Mouse (Mus musculus) neural tube, embryonic 11.5 days (tissue): Measurements from ENCODE around the gene Gm20671. TPM values are rescaled to one million over a fixed set of nuclear protein-coding genes. Genes with fewer than 3 reads are reported as not detected.
"Not testable (repeated sequence)": the region's sequence is repeated elsewhere in the genome, so short reads cannot be mapped to it uniquely, and the experiment has no call there.

Experiments
- ATAC-seq: fragments of 200-750 bp; cut with Nextera tagmentation; 2 replicates; pipeline ENCODE4 v1.8.0; 2017; ENCODE audit warnings: moderate number of reproducible peaks, mild to moderate bottlenecking, moderate TSS enrichment, moderate library complexity; ENCODE audit not compliant: insufficient read depth, low FRiP score, low TSS enrichment
- DNase-seq: peaks from one replicate; pipeline ENCODE4 v3.0.0-alpha.2; 2015; ENCODE audit warnings: low spot score
- H3K27ac ChIP-seq: fragments of 300-500 bp; sonication (generic); 2 replicates; pipeline ENCODE4 v1.5.1; 2014; ENCODE audit warnings: low read depth, mild to moderate bottlenecking, low read length
- H3K27me3 ChIP-seq: fragments of 300-500 bp; sonication (generic); 2 replicates; pipeline ENCODE4 v1.6.1; 2014; ENCODE audit warnings: mild to moderate bottlenecking, low read length, mixed read lengths; ENCODE audit not compliant: control insufficient read depth, insufficient read depth
- H3K36me3 ChIP-seq: fragments of 300-500 bp; sonication (generic); 2 replicates; pipeline ENCODE4 v1.6.1; 2014; ENCODE audit warnings: mild to moderate bottlenecking, low read length, moderate library complexity, mixed read lengths; ENCODE audit not compliant: control insufficient read depth, insufficient read depth
- H3K4me1 ChIP-seq: fragments of 300-500 bp; sonication (generic); 2 replicates; pipeline ENCODE4 v1.6.1; 2014; ENCODE audit warnings: low read length, mixed read lengths; ENCODE audit not compliant: control insufficient read depth, insufficient read depth
- H3K4me2 ChIP-seq: fragments of 300-500 bp; sonication (generic); 2 replicates; pipeline ENCODE4 v1.6.1; 2014; ENCODE audit warnings: low read depth, mild to moderate bottlenecking, moderate library complexity
- H3K4me3 ChIP-seq: fragments of 300-500 bp; sonication (generic); 2 replicates; pipeline ENCODE4 v1.5.1; 2014; ENCODE audit warnings: low read depth, low read length
- H3K9ac ChIP-seq: fragments of 300-500 bp; sonication (generic); 2 replicates; pipeline ENCODE4 v1.6.1; 2014; ENCODE audit warnings: mild to moderate bottlenecking, low read length
- H3K9me3 ChIP-seq: fragments of 300-500 bp; sonication (generic); 2 replicates; pipeline ENCODE4 v1.6.1; 2016; ENCODE audit warnings: low read length; ENCODE audit not compliant: control insufficient read depth
- WGBS: fragments of 180-500 bp; shearing (Covaris S2); extraction: QIAGEN DNeasy Blood & Tissue Kit; methylation state at CpG from one replicate; pipeline ENCODE4 v1.1.7; 2014; 5-methylcytosine and 5-hydroxymethylcytosine counted together
- polyA plus RNA-seq: library from polyadenylated mRNA; unstranded; fragments of >200 nt; fragmentation: Nextera tagmentation; extraction: Ambion mirVana; gene quantifications from 2 replicates; pipeline ENCODE4 v1.2.1, GENCODE M21; 2014

Gene Gm20671
- polyA plus RNA-seq, 1 experiment from 2014 or later: not detected

GRCm38 (mm10) chr5:32767636-32768373, 59.1 kb downstream of the Gm20671 start:
- Histone ChIP-seq H3K4me3 (no peak overlapping the region), H3K36me3 (no peaks in the 10 kb centered on the region), H3K27ac (no peak overlapping the region), H3K4me2 (no peak overlapping the region), H3K4me1 (no peaks in the 10 kb centered on the region), H3K27me3 (no peaks in the 10 kb centered on the region), H3K9ac (no peak overlapping the region), H3K9me3 (no peaks in the 10 kb centered on the region)
- DNase-seq (no peak), ATAC-seq (no peak)
- 95% methylated on average over 4 of the region's 4 CpGs for WGBS

- H3K4me1 ChIP-seq: no peaks in the 10 kb centered on the region
- WGBS: 98% methylated on average over 3 of the region's 3 CpGs
- H3K9ac ChIP-seq: no peak overlapping the region
- H3K4me3 ChIP-seq: no peak overlapping the region
- H3K4me2 ChIP-seq: no peak overlapping the region
- ATAC-seq: no peak
- no peaks in the 10 kb centered on the region for H3K36me3 ChIP-seq
- no peaks in the 10 kb centered on the region for H3K9me3 ChIP-seq
- H3K27ac ChIP-seq: no peak overlapping the region
- DNase-seq: no peak
- H3K27me3 ChIP-seq: no peaks in the 10 kb centered on the region
These were observed 59.9 kb downstream of the Gm20671 start for GRCm38 (mm10) chr5:32767004-32767403.

DNA sequence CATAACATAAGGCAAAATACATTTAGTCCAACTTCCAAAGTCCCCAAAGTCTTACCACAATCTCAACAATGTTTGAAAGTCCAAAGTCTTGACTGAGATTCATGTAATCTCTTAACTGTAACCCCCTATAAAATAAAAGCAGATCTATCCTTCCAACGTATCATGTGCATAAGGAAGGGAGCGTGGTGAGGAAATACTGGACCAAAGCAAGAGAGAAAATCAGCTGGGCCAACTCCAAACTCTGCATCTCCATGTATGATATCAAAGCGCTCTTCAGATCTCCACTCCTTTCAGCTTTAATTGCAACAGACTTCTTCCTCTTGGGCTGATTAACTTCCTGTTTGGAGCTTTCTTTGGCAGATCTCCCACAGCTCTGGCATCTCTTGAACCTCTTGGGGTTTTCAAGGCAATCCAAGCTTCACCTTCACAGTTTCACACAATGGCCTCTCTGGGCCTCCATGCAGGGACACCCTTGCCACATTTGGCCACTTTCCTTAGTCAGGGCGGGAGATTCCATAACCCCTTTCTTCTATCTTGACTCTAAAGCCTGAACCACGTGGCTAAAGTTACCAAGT, 65.3 kb downstream of the Gm20671 start:
- no peak overlapping the region for H3K4me3 ChIP-seq
- H3K36me3 ChIP-seq: no peaks in the 10 kb centered on the region
- H3K9ac ChIP-seq: no peak overlapping the region
- 91% methylated on average over 5 of the region's 5 CpGs for WGBS
- ATAC-seq (no peak), DNase-seq (no peak)
- H3K4me1 ChIP-seq: no peaks in the 10 kb centered on the region
- H3K4me2 ChIP-seq: no peak overlapping the region
- H3K27ac ChIP-seq: no peak overlapping the region
- no peaks in the 10 kb centered on the region for H3K9me3 ChIP-seq
- no peaks in the 10 kb centered on the region for H3K27me3 ChIP-seq

DNA sequence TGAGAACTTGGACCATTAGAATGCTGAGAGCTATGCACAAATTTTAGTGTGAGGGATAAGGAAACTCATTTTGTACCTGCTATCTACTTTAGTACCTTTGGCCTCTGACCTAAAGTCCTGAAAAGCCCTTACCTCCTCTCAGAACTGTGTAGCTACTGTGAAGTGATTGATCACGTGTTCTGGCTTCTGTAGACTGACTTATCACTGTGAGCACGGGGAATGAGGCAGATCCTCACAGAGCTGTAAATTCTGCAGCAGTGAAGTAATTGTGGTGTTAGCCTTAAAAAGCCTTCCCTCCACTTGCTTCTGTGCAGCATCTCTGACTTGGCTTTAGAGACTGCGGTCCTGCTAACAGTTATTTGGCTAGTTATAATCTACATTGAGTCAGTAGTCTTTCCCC, 66.1 kb downstream of the Gm20671 start:
- Histone ChIP-seq H3K27me3 (no peaks in the 10 kb centered on the region), H3K4me1 (no peaks in the 10 kb centered on the region), H3K4me2 (no peak overlapping the region), H3K9ac (no peak overlapping the region), H3K4me3 (no peak overlapping the region), H3K27ac (no peak overlapping the region), H3K36me3 (no peaks in the 10 kb centered on the region), H3K9me3 (no peaks in the 10 kb centered on the region)
- ATAC-seq (no peak), DNase-seq (no peak)
- WGBS: 85% methylated on average over 3 of the region's 3 CpGs

DNA sequence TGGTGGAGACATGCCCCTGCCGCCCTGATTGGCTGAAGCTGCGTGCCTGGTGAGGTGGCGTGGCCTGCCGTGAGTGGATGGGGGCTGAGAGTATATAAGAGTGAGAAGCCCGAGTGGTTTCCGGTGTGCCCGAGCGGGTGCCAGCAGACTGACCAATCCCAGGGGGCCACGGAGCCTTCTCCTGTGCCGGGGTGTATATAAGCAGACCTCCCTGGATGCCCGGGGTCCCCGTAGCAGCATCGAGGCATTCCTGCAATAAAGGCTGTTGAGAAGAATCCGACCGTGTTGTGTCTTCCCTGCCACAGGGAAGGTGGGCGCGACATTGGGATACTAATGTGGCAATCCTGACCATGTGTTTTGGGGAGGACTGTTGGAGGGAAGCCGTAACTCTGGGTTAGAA, 66.6 kb downstream of the Gm20671 start:
- 95% methylated on average over 16 of the region's 18 CpGs for WGBS
- H3K27me3 ChIP-seq, H3K9me3 ChIP-seq, H3K9ac ChIP-seq, H3K27ac ChIP-seq, DNase-seq, H3K4me1 ChIP-seq, H3K36me3 ChIP-seq, H3K4me3 ChIP-seq, H3K4me2 ChIP-seq, ATAC-seq: not testable (repeated sequence)

GRCm38 (mm10) chr5:32759662-32760061, 67.2 kb downstream of the Gm20671 start:
- Histone ChIP-seq H3K4me1 (no peaks in the 10 kb centered on the region), H3K4me3 (no peak overlapping the region), H3K36me3 (no peaks in the 10 kb centered on the region), H3K27me3 (no peaks in the 10 kb centered on the region), H3K27ac (no peak overlapping the region), H3K9me3 (no peaks in the 10 kb centered on the region), H3K9ac (no peak overlapping the region), H3K4me2 (no peak overlapping the region)
- 82% methylated on average over 2 of the region's 2 CpGs for WGBS
- DNase-seq: no peak
- ATAC-seq: no peak

- H3K4me1 ChIP-seq: no peaks in the 10 kb centered on the region
- no peak for ATAC-seq
- H3K9me3 ChIP-seq: no peaks in the 10 kb centered on the region
- WGBS: 98% methylated on average over 8 of the region's 8 CpGs
- H3K27ac ChIP-seq: no peak overlapping the region
- no peak overlapping the region for H3K4me3 ChIP-seq
- no peaks in the 10 kb centered on the region for H3K36me3 ChIP-seq
- no peak overlapping the region for H3K9ac ChIP-seq
- no peaks in the 10 kb centered on the region for H3K27me3 ChIP-seq
- DNase-seq: no peak
- H3K4me2 ChIP-seq: no peak overlapping the region
These were observed 70.8 kb downstream of the Gm20671 start for GRCm38 (mm10) chr5:32756141-32756540.

- Histone ChIP-seq H3K4me1 (no peaks in the 10 kb centered on the region), H3K4me2 (no peak overlapping the region), H3K27me3 (no peaks in the 10 kb centered on the region), H3K27ac (no peak overlapping the region), H3K36me3 (no peaks in the 10 kb centered on the region), H3K9ac (no peak overlapping the region), H3K4me3 (no peak overlapping the region), H3K9me3 (no peaks in the 10 kb centered on the region)
- 65% methylated on average over 2 of the region's 2 CpGs for WGBS
- no peak for ATAC-seq
- DNase-seq: no peak
These were observed 75.2 kb downstream of the Gm20671 start for GRCm38 (mm10) chr5:32751736-32752135.

GRCm38 (mm10) chr5:32748936-32749335, 78.0 kb downstream of the Gm20671 start:
- ATAC-seq (no peak), DNase-seq (no peak)
- Histone ChIP-seq H3K9ac (no peak overlapping the region), H3K4me1 (peaks cover 5% of the 10 kb centered on the region; the same call in 1 of the 2 replicates), H3K4me2 (no peak overlapping the region), H3K4me3 (no peak overlapping the region), H3K9me3 (no peaks in the 10 kb centered on the region), H3K27me3 (no peaks in the 10 kb centered on the region), H3K36me3 (no peaks in the 10 kb centered on the region), H3K27ac (no peak overlapping the region)
- 92% methylated on average over 6 of the region's 6 CpGs for WGBS
